Mouse (Mus musculus): ENCODE measurements at regions not wholly inside any gene's neighbourhood (a gene's known extent, or its start where the extent isn't known, plus 50 kb on each side); places are given as distances from the start of the nearest gene placed in this dataset.

- no peak overlapping the region for H3K27ac ChIP-seq (ENCODE audit: insufficient read depth, low read depth, low read length, poor library complexity, severe bottlenecking)
- no peaks in the 10 kb centered on the region for H3K4me1 ChIP-seq (ENCODE audit: control insufficient read depth in 2 of 2, insufficient read depth in 2 of 2, low read length in 2 of 2, poor library complexity in 1 of 2)
- in situ Hi-C loops (cut with MboI; ENCODE audit: low sequenced_read_pairs in 2 of 2, unreplicated experiment in 2 of 2): no loop called here
- H3K4me3 ChIP-seq (ENCODE audit: insufficient read depth in 1 of 2, low read depth in 1 of 2, low read length in 2 of 2, poor library complexity in 1 of 2, severe bottlenecking in 1 of 2): no peak overlapping the region
- H3K9ac ChIP-seq (ENCODE audit: insufficient read depth, low read depth, low read length, poor library complexity, severe bottlenecking): no peak overlapping the region
- H3K9me3 ChIP-seq (ENCODE audit: control insufficient read depth, insufficient read depth, low read depth, low read length): no peaks in the 10 kb centered on the region
- DNase-seq (ENCODE audit: low read depth, low spot score): no peak
- no peaks in the 10 kb centered on the region for H3K36me3 ChIP-seq (ENCODE audit: control insufficient read depth, insufficient read depth, low read length, poor library complexity, severe bottlenecking)
- TF ChIP-seq HCFC1 (IDR thresholded peaks at IDR 0.05; ENCODE audit: borderline replicate concordance, insufficient read depth, low read length): no peak
- no peak for TF ChIP-seq ZC3H11A (IDR thresholded peaks at IDR 0.05; ENCODE audit: borderline replicate concordance, low read depth, low read length)
- TF ChIP-seq MAFK (IDR thresholded peaks at IDR 0.05; ENCODE audit: insufficient read depth, low read depth, low read length): no peak
- no peak for TF ChIP-seq CHD2 (IDR thresholded peaks at IDR 0.05; ENCODE audit: low read depth, low read length)
- TF ChIP-seq ZNF384 (IDR thresholded peaks at IDR 0.05; ENCODE audit: low read depth, low read length): no peak
Measured at GRCm38 (mm10) chr7:39898268-39898667, 380.7 kb downstream of the Zfp619 start.

GRCm38 (mm10) chr7:39933946-39934345, 416.4 kb downstream of the Zfp619 start:
- in situ Hi-C loops (cut with MboI; ENCODE audit: low sequenced_read_pairs in 2 of 2, unreplicated experiment in 2 of 2): no loop called here

GRCm38 (mm10) chr7:39937262-39937661, 419.7 kb downstream of the Zfp619 start:
- no peak for DNase-seq (ENCODE audit: low read depth, low spot score)
- no peak for TF ChIP-seq HCFC1 (IDR thresholded peaks at IDR 0.05; ENCODE audit: borderline replicate concordance, insufficient read depth, low read length)
- TF ChIP-seq ZNF384 (IDR thresholded peaks at IDR 0.05; ENCODE audit: low read depth, low read length): no peak
- no peak for TF ChIP-seq ZC3H11A (IDR thresholded peaks at IDR 0.05; ENCODE audit: borderline replicate concordance, low read depth, low read length)
- no peak for TF ChIP-seq MAFK (IDR thresholded peaks at IDR 0.05; ENCODE audit: insufficient read depth, low read depth, low read length)
- TF ChIP-seq CHD2 (IDR thresholded peaks at IDR 0.05; ENCODE audit: low read depth, low read length): no peak
- in situ Hi-C loops (cut with MboI; ENCODE audit: low sequenced_read_pairs in 2 of 2, unreplicated experiment in 2 of 2): no loop called here
- H3K9me3 ChIP-seq (ENCODE audit: control insufficient read depth, insufficient read depth, low read depth, low read length): no peaks in the 10 kb centered on the region
- no peaks in the 10 kb centered on the region for H3K4me1 ChIP-seq (ENCODE audit: control insufficient read depth in 2 of 2, insufficient read depth in 2 of 2, low read length in 2 of 2, poor library complexity in 1 of 2)
- H3K4me3 ChIP-seq (ENCODE audit: insufficient read depth in 1 of 2, low read depth in 1 of 2, low read length in 2 of 2, poor library complexity in 1 of 2, severe bottlenecking in 1 of 2): no peak overlapping the region
- H3K27ac ChIP-seq (ENCODE audit: insufficient read depth, low read depth, low read length, poor library complexity, severe bottlenecking): no peak overlapping the region
- H3K9ac ChIP-seq (ENCODE audit: insufficient read depth, low read depth, low read length, poor library complexity, severe bottlenecking): no peak overlapping the region
- no peaks in the 10 kb centered on the region for H3K36me3 ChIP-seq (ENCODE audit: control insufficient read depth, insufficient read depth, low read length, poor library complexity, severe bottlenecking)

More at GRCm38 (mm10) chr7:39933946-39934345, 416.4 kb downstream of the Zfp619 start:
- Histone ChIP-seq H3K4me1 (ENCODE audit: control insufficient read depth in 2 of 2, insufficient read depth in 2 of 2, low read length in 2 of 2, poor library complexity in 1 of 2) (no peaks in the 10 kb centered on the region), H3K9ac (ENCODE audit: insufficient read depth, low read depth, low read length, poor library complexity, severe bottlenecking) (no peak overlapping the region), H3K9me3 (ENCODE audit: control insufficient read depth, insufficient read depth, low read depth, low read length) (no peaks in the 10 kb centered on the region), H3K4me3 (ENCODE audit: insufficient read depth in 1 of 2, low read depth in 1 of 2, low read length in 2 of 2, poor library complexity in 1 of 2, severe bottlenecking in 1 of 2) (no peak overlapping the region), H3K36me3 (ENCODE audit: control insufficient read depth, insufficient read depth, low read length, poor library complexity, severe bottlenecking) (no peaks in the 10 kb centered on the region), H3K27ac (ENCODE audit: insufficient read depth, low read depth, low read length, poor library complexity, severe bottlenecking) (no peak overlapping the region)
- no peak for TF ChIP-seq HCFC1 (IDR thresholded peaks at IDR 0.05; ENCODE audit: borderline replicate concordance, insufficient read depth, low read length)
- TF ChIP-seq MAFK (IDR thresholded peaks at IDR 0.05; ENCODE audit: insufficient read depth, low read depth, low read length): no peak
- no peak for TF ChIP-seq CHD2 (IDR thresholded peaks at IDR 0.05; ENCODE audit: low read depth, low read length)
- no peak for TF ChIP-seq ZNF384 (IDR thresholded peaks at IDR 0.05; ENCODE audit: low read depth, low read length)
- no peak for TF ChIP-seq ZC3H11A (IDR thresholded peaks at IDR 0.05; ENCODE audit: borderline replicate concordance, low read depth, low read length)
- DNase-seq (ENCODE audit: low read depth, low spot score): no peak

- in situ Hi-C loops (cut with MboI; ENCODE audit: low sequenced_read_pairs in 2 of 2, unreplicated experiment in 2 of 2): no loop called here
- no peak overlapping the region for H3K4me3 ChIP-seq (ENCODE audit: insufficient read depth in 1 of 2, low read depth in 1 of 2, low read length in 2 of 2, poor library complexity in 1 of 2, severe bottlenecking in 1 of 2)
- H3K9ac ChIP-seq (ENCODE audit: insufficient read depth, low read depth, low read length, poor library complexity, severe bottlenecking): no peak overlapping the region
- DNase-seq (ENCODE audit: low read depth, low spot score): no peak
- TF ChIP-seq CHD2 (IDR thresholded peaks at IDR 0.05; ENCODE audit: low read depth, low read length) (no peak), ZNF384 (IDR thresholded peaks at IDR 0.05; ENCODE audit: low read depth, low read length) (no peak), MAFK (IDR thresholded peaks at IDR 0.05; ENCODE audit: insufficient read depth, low read depth, low read length) (no peak), ZC3H11A (IDR thresholded peaks at IDR 0.05; ENCODE audit: borderline replicate concordance, low read depth, low read length) (no peak), HCFC1 (IDR thresholded peaks at IDR 0.05; ENCODE audit: borderline replicate concordance, insufficient read depth, low read length) (no peak)
- H3K27ac ChIP-seq (ENCODE audit: insufficient read depth, low read depth, low read length, poor library complexity, severe bottlenecking): no peak overlapping the region
- no peaks in the 10 kb centered on the region for H3K4me1 ChIP-seq (ENCODE audit: control insufficient read depth in 2 of 2, insufficient read depth in 2 of 2, low read length in 2 of 2, poor library complexity in 1 of 2)
- no peaks in the 10 kb centered on the region for H3K9me3 ChIP-seq (ENCODE audit: control insufficient read depth, insufficient read depth, low read depth, low read length)
- H3K36me3 ChIP-seq (ENCODE audit: control insufficient read depth, insufficient read depth, low read length, poor library complexity, severe bottlenecking): no peaks in the 10 kb centered on the region
Measured at GRCm38 (mm10) chr7:39942262-39942900, 424.8 kb downstream of the Zfp619 start.
